Mouse (Mus musculus) ES-E14 (cell line): ENCODE data around the gene Gjb4.

Source experiments
- CHD2 ChIP-seq: IDR thresholded peaks from 2 replicates; pipeline ENCODE4 v1.6.1; 2014; ENCODE audit warnings: mild to moderate bottlenecking, low read depth, low read length, inconsistent platforms
- MAFK ChIP-seq: IDR thresholded peaks from 2 replicates; pipeline ENCODE4 v1.6.1; 2014; ENCODE audit warnings: mild to moderate bottlenecking, low read depth, low read length, inconsistent platforms; ENCODE audit not compliant: insufficient read depth
- ZNF384 ChIP-seq: IDR thresholded peaks from 2 replicates; pipeline ENCODE4 v1.6.1; 2012; ENCODE audit warnings: low read depth, low read length, inconsistent platforms

- TF ChIP-seq CHD2 (no peak), ZNF384 (no peak), MAFK (no peak)
Measured at GRCm38 (mm10) chr4:127349560-127350300, 4.2 kb downstream of the Gjb4 start.
